Mouse (Mus musculus): ENCODE results near the gene D630003M21Rik. TPM values are rescaled to one million over a fixed set of nuclear protein-coding genes. Genes with fewer than 3 reads are reported as not detected.

The D630003M21Rik gene
- polyA plus RNA-seq, 1 experiment, result 1.9 TPM

- no peak for DNase-seq (ENCODE audit: low spot score)
These were observed 7.7 kb upstream of the D630003M21Rik start for GRCm38 (mm10) chr2:158236698-158237097.

GRCm38 (mm10) chr2:158233106-158233505 lies 4.1 kb upstream of the D630003M21Rik start:
- no peak for DNase-seq (ENCODE audit: low spot score)

GRCm38 (mm10) chr2:158232414-158232813 lies 3.4 kb upstream of the D630003M21Rik start:
- no peak for DNase-seq (ENCODE audit: low spot score)

- no peak for DNase-seq (ENCODE audit: low spot score)
These were observed 2.0 kb upstream of the D630003M21Rik start for GRCm38 (mm10) chr2:158231071-158231470.

GRCm38 (mm10) chr2:158230617-158231016 lies 1.6 kb upstream of the D630003M21Rik start:
- DNase-seq (ENCODE audit: low spot score), result no peak

GRCm38 (mm10) chr2:158229503-158229892 lies 476 bp upstream of the D630003M21Rik start:
- no peak for DNase-seq (ENCODE audit: low spot score)

- no peak for DNase-seq (ENCODE audit: low spot score)
These were observed 3.7 kb downstream of the D630003M21Rik start for GRCm38 (mm10) chr2:158225301-158225700.

GRCm38 (mm10) chr2:158223497-158223896 lies 5.5 kb downstream of the D630003M21Rik start:
- no peak for DNase-seq (ENCODE audit: low spot score)

- DNase-seq (ENCODE audit: low spot score), result no peak
These were observed 6.4 kb downstream of the D630003M21Rik start for GRCm38 (mm10) chr2:158222664-158223063.

- DNase-seq (ENCODE audit: low spot score), result no peak
These were observed 7.5 kb downstream of the D630003M21Rik start for GRCm38 (mm10) chr2:158221446-158222084.

GRCm38 (mm10) chr2:158219562-158219961 lies 9.5 kb downstream of the D630003M21Rik start:
- DNase-seq (ENCODE audit: low spot score), result no peak

- DNase-seq (ENCODE audit: low spot score), result no peak
These were observed 12.5 kb downstream of the D630003M21Rik start for GRCm38 (mm10) chr2:158216510-158216909.

- no peak for DNase-seq (ENCODE audit: low spot score)
These were observed 13.5 kb downstream of the D630003M21Rik start for GRCm38 (mm10) chr2:158215283-158216117.

- no peak for DNase-seq (ENCODE audit: low spot score)
These were observed 17.1 kb downstream of the D630003M21Rik start for GRCm38 (mm10) chr2:158211764-158212471.

- no peak for DNase-seq (ENCODE audit: low spot score)
These were observed 18.1 kb downstream of the D630003M21Rik start for GRCm38 (mm10) chr2:158210958-158211357.

GRCm38 (mm10) chr2:158210503-158210902 lies 18.5 kb downstream of the D630003M21Rik start:
- DNase-seq (ENCODE audit: low spot score), result no peak

- DNase-seq (ENCODE audit: low spot score), result no peak
These were observed 19.2 kb downstream of the D630003M21Rik start for GRCm38 (mm10) chr2:158209776-158210175.

- DNase-seq (ENCODE audit: low spot score), result peak; percentile 50
These were observed 21.2 kb downstream of the D630003M21Rik start for GRCm38 (mm10) chr2:158207848-158208247.

GRCm38 (mm10) chr2:158204114-158204513 lies 24.9 kb downstream of the D630003M21Rik start:
- DNase-seq (ENCODE audit: low spot score), result peak; percentile 76

GRCm38 (mm10) chr2:158203686-158204085 lies 25.3 kb downstream of the D630003M21Rik start:
- DNase-seq (ENCODE audit: low spot score), result no peak

- no peak for DNase-seq (ENCODE audit: low spot score)
These were observed 29.7 kb downstream of the D630003M21Rik start for GRCm38 (mm10) chr2:158199281-158199680.

GRCm38 (mm10) chr2:158198861-158199260 lies 30.2 kb downstream of the D630003M21Rik start:
- DNase-seq (ENCODE audit: low spot score), result no peak
